Mouse (Mus musculus) CH12.LX (cell line): ENCODE results near the gene Hoxa7. TPM values are rescaled to one million over a fixed set of nuclear protein-coding genes. Genes with fewer than 3 reads are reported as not detected.

Experiments
- DNase-seq: peaks from one replicate; pipeline ENCODE4 v3.0.0-alpha.2; 2013; ENCODE audit errors: extremely low read depth
- H3K27ac ChIP-seq: 2 replicates; pipeline ENCODE4 v1.5.1; 2012; ENCODE audit warnings: low read depth, mild to moderate bottlenecking, control low read depth, moderate library complexity; ENCODE audit not compliant: insufficient read depth
- H3K27me3 ChIP-seq: replicated peaks from 2 replicates; pipeline ENCODE3; 2012; ENCODE audit warnings: inconsistent platforms
- H3K36me3 ChIP-seq, 2 experiments: replicated peaks in 1 of 2; 2 replicates each; pipeline versions ENCODE3 to v1.6.1; 2012; ENCODE audit warnings: inconsistent platforms in 1 of 2, low read length in 1 of 2, mild to moderate bottlenecking in 1 of 2, mixed read lengths in 1 of 2, moderate library complexity in 1 of 2; ENCODE audit not compliant: control insufficient read depth in 1 of 2, insufficient read depth in 1 of 2
- H3K4me1 ChIP-seq, 2 experiments: 2 replicates each; pipeline ENCODE4 v1.6.1; 2012; ENCODE audit warnings: inconsistent platforms in 1 of 2, moderate library complexity in 1 of 2; ENCODE audit not compliant: insufficient read depth in 2 of 2, control insufficient read depth in 1 of 2
- H3K4me2 ChIP-seq: 2 replicates; pipeline ENCODE4 v1.6.1; 2012; ENCODE audit warnings: low read depth, mild to moderate bottlenecking, control low read depth; ENCODE audit not compliant: poor library complexity, insufficient read depth, severe bottlenecking
- H3K4me3 ChIP-seq, 3 experiments: fragments of 150-350 bp in 1 of 3; sonication (generic) in 1 of 3; replicated peaks in 1 of 3; 2 replicates each; pipeline versions ENCODE3 to v1.5.1; 2011 to 2012; ENCODE audit warnings: low read depth in 2 of 3, low read length in 2 of 3, mild to moderate bottlenecking in 2 of 3, moderate library complexity in 2 of 3, control low read depth in 1 of 3, improper control_type of control experiment in 1 of 3, inconsistent platforms in 1 of 3, mixed read lengths in 1 of 3; ENCODE audit not compliant: poor library complexity in 1 of 3
- H3K79me2 ChIP-seq: replicated peaks from 2 replicates; pipeline ENCODE4 v1.6.1; 2012; ENCODE audit warnings: mild to moderate bottlenecking, moderate library complexity; ENCODE audit not compliant: control insufficient read depth, poor library complexity, insufficient read depth, severe bottlenecking; ENCODE audit errors: extremely low read depth
- H3K9ac ChIP-seq: 2 replicates; pipeline ENCODE4 v1.6.1; 2012; ENCODE audit warnings: low read depth, mild to moderate bottlenecking, control low read depth, moderate library complexity; ENCODE audit not compliant: insufficient read depth
- H3K9me3 ChIP-seq: replicated peaks from 2 replicates; pipeline ENCODE3; 2012; ENCODE audit warnings: low read length, inconsistent platforms, mixed read lengths
- CHD2 ChIP-seq: IDR thresholded peaks from 2 replicates; pipeline ENCODE4 v1.6.1; 2011; ENCODE audit warnings: low read length, improper control_type of control experiment
- CTCF ChIP-seq, 2 experiments: IDR thresholded peaks in 1 of 2; conservative IDR thresholded peaks in 1 of 2; 2 replicates each; pipeline ENCODE4 v1.5.1; 2011 to 2012; ENCODE audit warnings: low read depth in 2 of 2, low read length in 2 of 2, improper control_type of control experiment in 1 of 2, inconsistent platforms in 1 of 2, mild to moderate bottlenecking in 1 of 2, moderate library complexity in 1 of 2
- EP300 ChIP-seq: IDR thresholded peaks from 2 replicates; pipeline ENCODE4 v1.6.1; 2011; ENCODE audit warnings: low read length, improper control_type of control experiment
- ETS1 ChIP-seq: conservative IDR thresholded peaks from 2 replicates; pipeline ENCODE4 v1.6.1; 2012; ENCODE audit warnings: low read depth, mild to moderate bottlenecking, inconsistent platforms, low read length, improper control_type of control experiment, moderate library complexity
- JUND ChIP-seq: conservative IDR thresholded peaks from 2 replicates; pipeline ENCODE4 v1.6.1; 2011; ENCODE audit warnings: low read depth, low read length, improper control_type of control experiment
- KAT2A ChIP-seq: IDR thresholded peaks from 2 replicates; pipeline ENCODE4 v1.6.1; 2012; ENCODE audit warnings: low read length, improper control_type of control experiment, inconsistent platforms; ENCODE audit not compliant: insufficient replicate concordance
- MAFK ChIP-seq: IDR thresholded peaks from 2 replicates; pipeline ENCODE4 v1.6.1; 2011; ENCODE audit warnings: low read length, improper control_type of control experiment; ENCODE audit not compliant: insufficient replicate concordance
- MAX ChIP-seq: IDR thresholded peaks from 2 replicates; pipeline ENCODE4 v1.6.1; 2011; ENCODE audit warnings: low read length, improper control_type of control experiment
- MAZ ChIP-seq: IDR thresholded peaks from 2 replicates; pipeline ENCODE4 v1.6.1; 2012; ENCODE audit warnings: low read depth, mild to moderate bottlenecking, inconsistent platforms, low read length, improper control_type of control experiment, moderate library complexity
- MEF2A ChIP-seq: IDR thresholded peaks from 2 replicates; pipeline ENCODE4 v1.6.1; 2014; ENCODE audit warnings: low read depth, mild to moderate bottlenecking, inconsistent platforms, low read length, improper control_type of control experiment, borderline replicate concordance
- MXI1 ChIP-seq: IDR thresholded peaks from 2 replicates; pipeline ENCODE4 v1.6.1; 2011; ENCODE audit warnings: mild to moderate bottlenecking, low read depth, low read length, improper control_type of control experiment
- MYC ChIP-seq: IDR thresholded peaks from 2 replicates; pipeline ENCODE4 v1.6.1; 2011; ENCODE audit warnings: low read depth, mild to moderate bottlenecking, improper control_type of control experiment, low read length
- NRF1 ChIP-seq: IDR thresholded peaks from 2 replicates; pipeline ENCODE4 v1.6.1; 2014; ENCODE audit warnings: low read depth, mild to moderate bottlenecking, inconsistent platforms, low read length, improper control_type of control experiment, moderate library complexity
- PAX5 ChIP-seq: IDR thresholded peaks from 2 replicates; pipeline ENCODE4 v1.6.1; 2012; ENCODE audit warnings: low read length, inconsistent platforms, mixed read lengths
- POLR2A ChIP-seq: IDR thresholded peaks from 2 replicates; pipeline ENCODE4 v1.6.1; 2011; ENCODE audit warnings: low read depth, mild to moderate bottlenecking, improper control_type of control experiment, low read length
- POLR2AphosphoS2 ChIP-seq: IDR thresholded peaks from 2 replicates; pipeline ENCODE4 v1.6.1; 2011; ENCODE audit warnings: low read depth, low read length, improper control_type of control experiment
- RAD21 ChIP-seq: IDR thresholded peaks from 2 replicates; pipeline ENCODE4 v1.6.1; 2011; ENCODE audit warnings: low read depth, mild to moderate bottlenecking, low read length, improper control_type of control experiment, moderate library complexity
- RCOR1 ChIP-seq: conservative IDR thresholded peaks from 2 replicates; pipeline ENCODE4 v1.6.1; 2012; ENCODE audit warnings: low read depth, mild to moderate bottlenecking, inconsistent platforms, low read length, improper control_type of control experiment
- SIN3A ChIP-seq: IDR thresholded peaks from 2 replicates; pipeline ENCODE4 v1.6.1; 2012; ENCODE audit warnings: low read length, improper control_type of control experiment, inconsistent platforms
- TCF12 ChIP-seq: IDR thresholded peaks from 2 replicates; pipeline ENCODE4 v1.6.1; 2014; ENCODE audit warnings: low read depth, mild to moderate bottlenecking, inconsistent platforms, low read length, improper control_type of control experiment
- ZC3H11A ChIP-seq: IDR thresholded peaks from 2 replicates; pipeline ENCODE4 v1.6.1; 2012; ENCODE audit warnings: low read depth, mild to moderate bottlenecking, inconsistent platforms, low read length, improper control_type of control experiment
- ZMIZ1 ChIP-seq: IDR thresholded peaks from 2 replicates; pipeline ENCODE4 v1.6.1; 2012; ENCODE audit warnings: low read depth, mild to moderate bottlenecking, inconsistent platforms, low read length, improper control_type of control experiment
- dilution Hi-C: fragments of 300-500 bp; cut with MboI; formaldehyde crosslinking; loops from 2 replicates; pipeline ENCODE4 v1.14.3; 2020; ENCODE audit warnings: low sequenced_read_pairs; ENCODE audit not compliant: extremely low pct_unique_long_range_greater_than_20kb, extremely low pct_ligation_motif_present
- in situ Hi-C: fragments of 300-500 bp; cut with MboI; formaldehyde crosslinking; loops from 3 replicates; pipeline ENCODE4 v1.14.3; 2019; ENCODE audit warnings: low sequenced_read_pairs, low pct_ligation_motif_present, low pct_unique_long_range_greater_than_20kb, mixed read lengths
- polyA plus RNA-seq: library from polyadenylated mRNA; unstranded; fragments of >175 nt; gene quantifications from 2 replicates; pipeline ENCODE4 v1.2.1, GENCODE M21; 2012; ENCODE audit warnings: low read depth; ENCODE audit not compliant: insufficient read length
- total RNA-seq, 2 experiments: library from RNA; depleted of rRNA; stranded (reverse); fragments of 300-350 nt in 1 of 2; fragments of >200 nt in 1 of 2; gene quantifications; 2 replicates each; pipeline ENCODE4 v1.2.3; 2012 to 2014

Hoxa7 gene
- total and polyA plus RNA-seq, 3 experiments, result 1.0 to 1.4 (median 1.1) TPM

GRCm38 (mm10) chr6:52197271-52197670, 24.4 kb downstream of the Hoxa7 start:
- no peak overlapping the region for H3K4me3 ChIP-seq
- H3K27me3 ChIP-seq, result no peaks in the 10 kb centered on the region
- dilution Hi-C loops, result no loop called here
- peaks cover 0 to 18% of the 10 kb centered on the region in 2 experiments; a peak in 2 of 4 replicates for H3K4me1 ChIP-seq
- H3K27ac ChIP-seq, result no peak overlapping the region
- TF ChIP-seq ZC3H11A (no peak), NRF1 (no peak), MAX (no peak), TCF12 (no peak), RAD21 (peak; percentile 11), MYC (no peak), CTCF (conservative IDR thresholded peaks at IDR 0.05 in 1 of 2, IDR thresholded peaks at IDR 0.05 in 1 of 2; ENCODE audit: low read depth in 2 of 2, low read length in 2 of 2) (0 out of 4 replicates have a peak, but pooled peaks of 1 of the 2 experiments have one; percentile 8)
- TF ChIP-seq, all 38 proteins: peak for 2
- Histone ChIP-seq H3K9ac (no peak overlapping the region), H3K9me3 (no peaks in the 10 kb centered on the region), H3K36me3 (peaks cover 0 to under 1% of the 10 kb centered on the region in 2 experiments), H3K4me2 (no peak overlapping the region), H3K79me2 (no peaks in the 10 kb centered on the region)
- in situ Hi-C loops, result no loop called here
- DNase-seq, result no peak

GRCm38 (mm10) chr6:52196811-52197210, 24.8 kb downstream of the Hoxa7 start:
- Histone ChIP-seq H3K9ac (no peak overlapping the region), H3K36me3 (no peaks in the 10 kb centered on the region), H3K27me3 (no peaks in the 10 kb centered on the region), H3K4me2 (no peak overlapping the region), H3K4me1 (peaks cover 0 to 18% of the 10 kb centered on the region in 2 experiments; a peak in 2 of 4 replicates), H3K79me2 (no peaks in the 10 kb centered on the region), H3K4me3 (no peak overlapping the region), H3K9me3 (peaks cover 5% of the 10 kb centered on the region), H3K27ac (no peak overlapping the region)
- TF ChIP-seq ETS1, result no peak
- TF ChIP-seq PAX5, result no peak
- TF ChIP-seq JUND, result no peak
- TF ChIP-seq CTCF (conservative IDR thresholded peaks at IDR 0.05 in 1 of 2, IDR thresholded peaks at IDR 0.05 in 1 of 2; ENCODE audit: low read depth in 2 of 2, low read length in 2 of 2), result no peak
- TF ChIP-seq SIN3A, result no peak
- TF ChIP-seq MXI1, result no peak
- TF ChIP-seq NRF1, result no peak
- TF ChIP-seq MAFK, result no peak
- no peak for TF ChIP-seq EP300
- TF ChIP-seq MAZ, result no peak
- TF ChIP-seq RCOR1, result no peak
- TF ChIP-seq POLR2AphosphoS2, result no peak
- no peak for TF ChIP-seq MAX
- TF ChIP-seq POLR2A, result no peak
- no peak for TF ChIP-seq CHD2
- TF ChIP-seq MYC, result no peak
- no peak for TF ChIP-seq KAT2A
- TF ChIP-seq MEF2A, result no peak
- TF ChIP-seq ZMIZ1, result no peak
- dilution Hi-C loops (no loop called here), in situ Hi-C loops (no loop called here)
- DNase-seq, result no peak
